In the genomic region with DNA sequence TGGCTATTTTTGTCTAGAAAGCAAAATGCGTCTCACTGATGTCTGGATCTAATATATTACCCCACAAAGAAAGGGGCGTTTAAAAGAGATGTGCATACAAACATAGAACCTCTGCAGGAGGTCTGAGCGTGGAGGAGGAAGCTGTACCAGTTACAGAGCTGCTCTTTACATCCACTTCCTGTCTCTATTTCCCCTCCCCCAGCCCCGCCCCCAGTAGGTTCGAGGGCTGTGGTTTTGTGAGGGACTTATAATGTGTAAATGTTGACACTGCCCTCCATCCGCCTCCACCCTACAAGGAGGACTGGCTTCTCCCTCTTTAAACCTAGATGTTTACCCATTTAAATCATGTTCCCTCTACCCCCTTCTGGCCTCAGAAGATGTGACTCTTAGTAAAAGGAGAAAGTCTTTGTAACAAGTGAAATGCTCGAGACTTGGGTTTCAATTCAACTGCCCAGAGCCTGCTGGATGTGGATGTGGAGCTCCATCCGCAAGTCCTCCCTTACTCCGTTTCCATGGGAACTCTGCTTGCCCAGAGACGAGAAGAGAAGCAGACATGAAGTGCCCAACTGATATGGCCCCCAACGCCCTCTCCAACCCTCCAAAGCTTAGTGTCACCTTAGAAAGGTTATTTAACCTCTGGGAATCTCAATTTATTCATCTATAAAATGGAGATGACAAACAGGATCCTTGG, we compare ENCODE assay signal across 8 mouse cellular contexts. TPM values are rescaled to one million over a fixed set of nuclear protein-coding genes. Genes with fewer than 3 reads are reported as not detected.
A peak's percentile ranks its signal among the peaks of the same experiment; 100 is the strongest.
DNase-seq lines count a peak whose midpoint lies in the region; TF ChIP-seq lines count a peak whose summit lies in the region.

No protein-coding gene starts in this region.

- TF ChIP-seq CTCF in lung, adult 2 months (IDR thresholded peaks at IDR 0.05; ENCODE audit: insufficient read depth, low read length): no peak

- DNase-seq in heart, adult 11 months: peak; percentile 93
- no peak for DNase-seq in heart, postnatal 4 days
- DNase-seq in T-cell, adult 2 months (ENCODE audit: low spot score): peak; percentile 90
- DNase-seq in lung, adult 2 months: peak; percentile 28
- DNase-seq in spleen, postnatal 36 days (ENCODE audit: low spot score in 2 of 2): peak; percentile 89 to 93
- DNase-seq in cerebellum, postnatal 4 days (ENCODE audit: low spot score in 2 of 2): no peak
- DNase-seq in embryo, embryonic 11 days: no peak
- DNase-seq in embryo, embryonic 10.5 days (ENCODE audit: low spot score): no peak

- no peaks in the 10 kb centered on the region for H3K4me1 ChIP-seq in lung, adult 2 months (ENCODE audit: control insufficient read depth, insufficient read depth, low read length)

- WGBS in lung, adult 2 months: 35% methylated on average over 11 of the region's 11 CpGs

- TF ChIP-seq POLR2A in lung, adult 2 months (IDR thresholded peaks at IDR 0.05; ENCODE audit: borderline replicate concordance, extremely low read depth, low read depth, low read length): no peak

- H3K4me3 ChIP-seq in lung, adult 2 months (replicated peaks; ENCODE audit: extremely low read depth, low read depth, low read length): no peak overlapping the region

RNA-seq across cellular contexts. Expression of gene Slc38a1, which starts 43.7 kb away (rescaled TPM):
- total RNA-seq in heart, postnatal 4 days (2021): 10 to 100 TPM; 88.2 to 90.4 TPM
- 17.6 and 19.9 TPM in 2 replicates for polyA plus RNA-seq in lung, adult 2 months (2012; rRNA removed)

Comparison
In these comparisons a context has a peak if more than half of its experiments do, and no peak if none do; other contexts are left out.
1. DNase-seq: peak in heart, adult 11 months (single experiment), T-cell, adult 2 months (single experiment), lung, adult 2 months (single experiment) and spleen, postnatal 36 days (2 of 2); none in heart, postnatal 4 days (single experiment), cerebellum, postnatal 4 days (0 of 2), embryo, embryonic 11 days (single experiment) and embryo, embryonic 10.5 days (single experiment).